ENCODE assay signal across 13 mouse cellular contexts in genomic region chr16:48360887-48361286, GRCm38 (mm10). TPM values are rescaled to one million over a fixed set of nuclear protein-coding genes. Genes with fewer than 3 reads are reported as not detected.
DNase-seq lines count a peak whose midpoint lies in the region; ATAC-seq and TF ChIP-seq lines count a peak whose summit lies in the region.
"Had no signal": no experiment of that assay in that cellular context is flagged by ENCODE, and none has a peak within 500 bp of the region (broad histone marks: within the 10 kb centered on the region; RNA-seq: fewer than 3 reads in every experiment).

No protein-coding gene starts in this region.

- intact Hi-C loops in left cerebral cortex, postnatal 14 days (cut with DNase I) = no loop called here

- H3K4me2 ChIP-seq in kidney, embryonic 16.5 days (replicated peaks; ENCODE audit: low read depth, low read length) = no peak overlapping the region
- H3K4me2 ChIP-seq: limb, embryonic 12.5 days; neural tube, embryonic 12.5 days had no signal

- no peak overlapping the region for H3K27ac ChIP-seq in cerebellum, adult 2 months (ENCODE audit: insufficient read depth, low read length)
- no peak overlapping the region for H3K27ac ChIP-seq in kidney, embryonic 16.5 days (ENCODE audit: low read length)
- H3K27ac ChIP-seq: limb, embryonic 12.5 days; neural tube, embryonic 12.5 days had no signal

- 21% methylated on average over 12 of the region's 12 CpGs for WGBS in cerebellum, adult 2 months
- WGBS in kidney, embryonic 16.5 days = 94% methylated on average over 12 of the region's 12 CpGs

- no peaks in the 10 kb centered on the region for H3K36me3 ChIP-seq in kidney, embryonic 16.5 days (ENCODE audit: insufficient read depth, low read length)
- H3K36me3 ChIP-seq: limb, embryonic 12.5 days; neural tube, embryonic 12.5 days had no signal

- DNase-seq in brain, embryonic 18.5 days (ENCODE audit: low read depth, low spot score) = peak; percentile 30
- peak; percentile 63 to 75 for DNase-seq in cerebellum, adult 2 months
- peak; percentile 58 to 73 for DNase-seq in frontal cortex, postnatal 36 days (ENCODE audit: low spot score in 2 of 2)
- peak; percentile 26 to 30 for DNase-seq in left cerebral cortex, postnatal 14 days (ENCODE audit: low spot score in 2 of 2)
- DNase-seq in B cell, adult 2 months = no peak
- DNase-seq in urinary bladder, postnatal 36 days (ENCODE audit: low spot score in 2 of 2) = no peak
- DNase-seq: gastrocnemius, postnatal 14 days; heart, postnatal 4 days had no signal

- no peak for TF ChIP-seq POLR2A in cerebellum, adult 2 months (IDR thresholded peaks at IDR 0.05; ENCODE audit: borderline replicate concordance, insufficient read depth, low read length)

- no peak for TF ChIP-seq CTCF in cerebellum, adult 2 months (IDR thresholded peaks at IDR 0.05; ENCODE audit: borderline replicate concordance, insufficient read depth, low read depth, low read length)

- ATAC-seq in kidney, embryonic 16.5 days (ENCODE audit: low FRiP score, low TSS enrichment) = no peak

- H3K9ac ChIP-seq in kidney, embryonic 16.5 days (replicated peaks; ENCODE audit: low read length) = no peak overlapping the region
- H3K9ac ChIP-seq: limb, embryonic 12.5 days; neural tube, embryonic 12.5 days had no signal

- H3K4me1 ChIP-seq in cerebellum, adult 2 months (ENCODE audit: control insufficient read depth, insufficient read depth, low read length) = peaks cover 3% of the 10 kb centered on the region
- H3K4me1 ChIP-seq in kidney, embryonic 16.5 days (ENCODE audit: insufficient read depth, low read length) = no peaks in the 10 kb centered on the region
- H3K4me1 ChIP-seq: limb, embryonic 12.5 days; neural tube, embryonic 12.5 days had no signal

- H3K4me3 ChIP-seq in cerebellum, adult 2 months (replicated peaks; ENCODE audit: insufficient read depth, low read depth, low read length) = no peak overlapping the region
- no peak overlapping the region for H3K4me3 ChIP-seq in kidney, embryonic 16.5 days (ENCODE audit: low read length)
- H3K4me3 ChIP-seq: limb, embryonic 12.5 days; neural tube, embryonic 12.5 days had no signal

- no peaks in the 10 kb centered on the region for H3K27me3 ChIP-seq in cerebellum, adult 2 months (ENCODE audit: control insufficient read depth, insufficient read depth, low read length)
- no peaks in the 10 kb centered on the region for H3K27me3 ChIP-seq in kidney, embryonic 16.5 days (ENCODE audit: insufficient read depth, low read length)
- H3K27me3 ChIP-seq: limb, embryonic 12.5 days; neural tube, embryonic 12.5 days had no signal

- no peaks in the 10 kb centered on the region; the same call in 1 of the 2 replicates for H3K9me3 ChIP-seq in kidney, embryonic 16.5 days (ENCODE audit: low read length)
- H3K9me3 ChIP-seq: limb, embryonic 12.5 days; neural tube, embryonic 12.5 days had no signal

RNA-seq across cellular contexts. Expression of gene Gm5485, which starts 51.3 kb away (rescaled TPM):
- 0.26 TPM in 1 of 2 replicates, not detected in the other for polyA plus RNA-seq in cerebellum, adult 2 months (2012; rRNA removed)
- not detected for total RNA-seq in left cerebral cortex, postnatal 14 days (2021)
- not detected in 2 replicates for polyA plus RNA-seq in kidney, embryonic 16.5 days (2015; fragmentation: Nextera tagmentation; extraction: Ambion mirVana)
- total RNA-seq: gastrocnemius, postnatal 14 days; heart, postnatal 4 days had no signal
- polyA plus RNA-seq: limb, embryonic 12.5 days; lung, embryonic 16.5 days; neural tube, embryonic 12.5 days; urinary bladder, adult 2 months had no signal

RNA-seq across cellular contexts. Expression of gene Dppa2, which starts 57.2 kb away (rescaled TPM):
- 0.14 and 0.20 TPM in 2 replicates for polyA plus RNA-seq in cerebellum, adult 2 months (2012; rRNA removed)
- not detected for total RNA-seq in left cerebral cortex, postnatal 14 days (2021)
- not detected in 2 replicates for polyA plus RNA-seq in kidney, embryonic 16.5 days (2015; fragmentation: Nextera tagmentation; extraction: Ambion mirVana)
- total RNA-seq: gastrocnemius, postnatal 14 days; heart, postnatal 4 days had no signal
- polyA plus RNA-seq: limb, embryonic 12.5 days; neural tube, embryonic 12.5 days; urinary bladder, adult 2 months had no signal

Comparison
In these comparisons a context has a peak if more than half of its experiments do, and no peak if none do; other contexts are left out.
1. DNase-seq: peak in brain, embryonic 18.5 days (single experiment), cerebellum, adult 2 months (2 of 2), frontal cortex, postnatal 36 days (2 of 2) and left cerebral cortex, postnatal 14 days (2 of 2); none in B cell, adult 2 months (0 of 2) and urinary bladder, postnatal 36 days (0 of 2).